Mouse (Mus musculus) olfactory bulb, adult 2 months (tissue): ENCODE data around the gene Lrrc51.

Source experiments
- CTCF ChIP-seq: fragments of 200-500 bp; IDR thresholded peaks from 2 replicates; pipeline ENCODE4 v1.5.1; 2012; ENCODE audit warnings: low read depth, mild to moderate bottlenecking, low read length, moderate library complexity; ENCODE audit not compliant: insufficient read depth
- POLR2A ChIP-seq: fragments of 200-500 bp; IDR thresholded peaks from 2 replicates; pipeline ENCODE4 v1.6.1; 2012; ENCODE audit warnings: mild to moderate bottlenecking, low read depth, low read length, moderate library complexity; ENCODE audit not compliant: insufficient read depth

DNA sequence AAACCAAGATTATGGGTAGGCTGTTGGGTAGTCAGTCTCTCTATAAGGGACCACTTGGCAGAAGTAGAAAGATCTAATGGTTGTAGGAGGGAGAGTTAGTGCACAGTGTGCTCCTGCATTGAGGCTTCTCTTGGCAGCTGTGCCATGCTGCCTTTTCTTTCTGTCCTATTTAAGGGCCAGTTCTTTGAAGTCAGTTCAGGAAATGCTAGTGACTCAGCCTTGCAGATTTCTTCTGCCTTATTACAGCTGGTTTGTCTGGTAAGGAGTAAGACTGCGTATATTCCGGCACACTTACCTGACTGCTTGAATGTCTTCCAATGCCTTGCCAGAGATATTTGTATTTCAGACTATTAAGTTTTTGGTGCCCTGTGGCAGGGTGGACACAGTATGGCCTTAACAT lies 20.5 kb upstream of the Lrrc51 start:
- TF ChIP-seq CTCF (no peak), POLR2A (no peak)
